Mouse (Mus musculus) MEL (cell line): Measurements from ENCODE around the gene Palm. TPM values are rescaled to one million over a fixed set of nuclear protein-coding genes. Genes with fewer than 3 reads are reported as not detected.

ENCODE experiments used
- DNase-seq: peaks from one replicate; pipeline ENCODE4 v3.0.0; 2011; ENCODE audit warnings: low read depth, low spot score
- H3K27ac ChIP-seq: 2 replicates; pipeline ENCODE4 v1.5.1; 2012; ENCODE audit warnings: low read depth, mild to moderate bottlenecking, control low read depth, low read length, moderate library complexity; ENCODE audit not compliant: control insufficient read depth
- H3K27me3 ChIP-seq, 2 experiments: fragments of 150-350 bp in 1 of 2; sonication (generic) in 1 of 2; 2 replicates each; pipeline ENCODE4 v1.6.1; 2012; ENCODE audit warnings: low read length in 2 of 2, mild to moderate bottlenecking in 2 of 2, improper control_type of control experiment in 1 of 2, moderate library complexity in 1 of 2; ENCODE audit not compliant: insufficient read depth in 2 of 2, control insufficient read depth in 1 of 2
- H3K36me3 ChIP-seq, 2 experiments: 2 replicates each; pipeline ENCODE4 v1.6.1; 2012 to 2014; ENCODE audit warnings: low read length in 2 of 2, improper control_type of control experiment in 1 of 2, inconsistent platforms in 1 of 2, mild to moderate bottlenecking in 1 of 2; ENCODE audit not compliant: insufficient read depth in 2 of 2, control insufficient read depth in 1 of 2
- H3K4me1 ChIP-seq, 2 experiments: fragments of 150-350 bp in 1 of 2; sonication (generic) in 1 of 2; 2 replicates each; pipeline ENCODE4 v1.6.1; 2012; ENCODE audit warnings: low read length in 2 of 2, improper control_type of control experiment in 1 of 2, mild to moderate bottlenecking in 1 of 2; ENCODE audit not compliant: insufficient read depth in 2 of 2, control insufficient read depth in 1 of 2
- H3K4me3 ChIP-seq, 2 experiments: fragments of 150-350 bp in 1 of 2; sonication (generic) in 1 of 2; 2 replicates each; pipeline ENCODE4 v1.5.1; 2012; ENCODE audit warnings: low read depth in 2 of 2, low read length in 2 of 2, mild to moderate bottlenecking in 2 of 2, moderate library complexity in 2 of 2, control low read depth in 1 of 2, improper control_type of control experiment in 1 of 2; ENCODE audit not compliant: control insufficient read depth in 1 of 2, insufficient read depth in 1 of 2
- H3K79me2 ChIP-seq: 2 replicates; pipeline ENCODE4 v1.6.1; 2012; ENCODE audit warnings: mild to moderate bottlenecking, low read length, moderate library complexity; ENCODE audit not compliant: control insufficient read depth, poor library complexity, insufficient read depth
- H3K9ac ChIP-seq: 2 replicates; pipeline ENCODE4 v1.6.1; 2012; ENCODE audit warnings: low read depth, mild to moderate bottlenecking, control low read depth, low read length, moderate library complexity; ENCODE audit not compliant: control insufficient read depth, poor library complexity, severe bottlenecking
- H3K9me3 ChIP-seq: fragments of 150-350 bp; sonication (generic); replicated peaks from 2 replicates; pipeline ENCODE4 v1.6.1; 2012; ENCODE audit warnings: mild to moderate bottlenecking, low read length, improper control_type of control experiment, moderate library complexity; ENCODE audit not compliant: insufficient read depth
- BHLHE40 ChIP-seq: IDR thresholded peaks from 2 replicates; pipeline ENCODE4 v1.6.1; 2012; ENCODE audit warnings: low read depth, mild to moderate bottlenecking, inconsistent platforms, low read length, improper control_type of control experiment, borderline replicate concordance
- CHD1 ChIP-seq: IDR thresholded peaks from 2 replicates; pipeline ENCODE4 v1.6.1; 2012; ENCODE audit warnings: low read depth, mild to moderate bottlenecking, inconsistent platforms, low read length, improper control_type of control experiment
- E2F4 ChIP-seq: IDR thresholded peaks from 2 replicates; pipeline ENCODE4 v1.6.1; 2011; ENCODE audit warnings: low read depth, low read length, improper control_type of control experiment, borderline replicate concordance
- ELF1 ChIP-seq: IDR thresholded peaks from 2 replicates; pipeline ENCODE4 v1.6.1; 2014; ENCODE audit warnings: low read depth, mild to moderate bottlenecking, inconsistent platforms, low read length, improper control_type of control experiment, moderate library complexity
- ETS1 ChIP-seq: IDR thresholded peaks from 2 replicates; pipeline ENCODE4 v1.6.1; 2012; ENCODE audit warnings: low read depth, mild to moderate bottlenecking, inconsistent platforms, low read length, improper control_type of control experiment, moderate library complexity
- GATA1 ChIP-seq: IDR thresholded peaks from 2 replicates; pipeline ENCODE4 v1.6.1; 2011; ENCODE audit warnings: low read depth, low read length, improper control_type of control experiment
- HCFC1 ChIP-seq: IDR thresholded peaks from 2 replicates; pipeline ENCODE4 v1.6.1; 2012; ENCODE audit warnings: low read depth, mild to moderate bottlenecking, inconsistent platforms, low read length, improper control_type of control experiment, moderate library complexity
- JUND ChIP-seq: IDR thresholded peaks from 2 replicates; pipeline ENCODE4 v1.6.1; 2011; ENCODE audit warnings: low read depth, mild to moderate bottlenecking, improper control_type of control experiment, low read length
- KAT2A ChIP-seq: conservative IDR thresholded peaks from 2 replicates; pipeline ENCODE4 v1.6.1; 2012; ENCODE audit warnings: low read depth, low read length, improper control_type of control experiment, inconsistent platforms
- MAFK ChIP-seq: IDR thresholded peaks from 2 replicates; pipeline ENCODE4 v1.6.1; 2011; ENCODE audit warnings: low read depth, mild to moderate bottlenecking, low read length, improper control_type of control experiment, borderline replicate concordance
- MAX ChIP-seq: IDR thresholded peaks from 2 replicates; pipeline ENCODE4 v1.6.1; 2011; ENCODE audit warnings: low read length, improper control_type of control experiment
- MEF2A ChIP-seq: IDR thresholded peaks from 2 replicates; pipeline ENCODE4 v1.6.1; 2014; ENCODE audit warnings: low read depth, mild to moderate bottlenecking, inconsistent platforms, low read length, improper control_type of control experiment; ENCODE audit not compliant: poor library complexity, insufficient replicate concordance, severe bottlenecking; ENCODE audit errors: extremely low read depth
- MXI1 ChIP-seq: IDR thresholded peaks from 2 replicates; pipeline ENCODE4 v1.6.1; 2011; ENCODE audit warnings: mild to moderate bottlenecking, low read depth, low read length, improper control_type of control experiment
- MYB ChIP-seq: IDR thresholded peaks from 2 replicates; pipeline ENCODE4 v1.6.1; 2011; ENCODE audit warnings: mild to moderate bottlenecking, low read depth, low read length, improper control_type of control experiment
- MYC ChIP-seq: IDR thresholded peaks from 2 replicates; pipeline ENCODE4 v1.6.1; 2011; ENCODE audit warnings: low read depth, mild to moderate bottlenecking, low read length, improper control_type of control experiment, moderate library complexity
- NELFE ChIP-seq: IDR thresholded peaks from 2 replicates; pipeline ENCODE4 v1.6.1; 2011; ENCODE audit warnings: low read depth, low read length, improper control_type of control experiment
- NRF1 ChIP-seq: IDR thresholded peaks from 2 replicates; pipeline ENCODE4 v1.6.1; 2014; ENCODE audit warnings: low read depth, mild to moderate bottlenecking, inconsistent platforms, low read length, improper control_type of control experiment, moderate library complexity; ENCODE audit not compliant: poor library complexity, insufficient read depth, severe bottlenecking
- POLR2A ChIP-seq, 2 experiments: IDR thresholded peaks; 2 replicates each; pipeline ENCODE4 v1.6.1; 2011 to 2012; ENCODE audit warnings: low read length in 2 of 2, mild to moderate bottlenecking in 2 of 2, control low read depth in 1 of 2, improper control_type of control experiment in 1 of 2, low read depth in 1 of 2, moderate library complexity in 1 of 2; ENCODE audit not compliant: control insufficient read depth in 1 of 2, insufficient read depth in 1 of 2, poor library complexity in 1 of 2
- POLR2AphosphoS2 ChIP-seq: IDR thresholded peaks from 2 replicates; pipeline ENCODE4 v1.6.1; 2011; ENCODE audit warnings: low read length, improper control_type of control experiment
- POLR2AphosphoS5 ChIP-seq: IDR thresholded peaks from 2 replicates; pipeline ENCODE4 v1.6.1; 2012; ENCODE audit warnings: low read depth, borderline replicate concordance, mild to moderate bottlenecking, inconsistent platforms, low read length, moderate library complexity, mixed read lengths
- RAD21 ChIP-seq: IDR thresholded peaks from 2 replicates; pipeline ENCODE4 v1.6.1; 2011; ENCODE audit warnings: mild to moderate bottlenecking, low read depth, low read length, improper control_type of control experiment
- SIN3A ChIP-seq: IDR thresholded peaks from 2 replicates; pipeline ENCODE4 v1.6.1; 2012; ENCODE audit warnings: low read length, improper control_type of control experiment, inconsistent platforms
- SMC3 ChIP-seq: IDR thresholded peaks from 2 replicates; pipeline ENCODE4 v1.6.1; 2011; ENCODE audit warnings: low read depth, low read length, improper control_type of control experiment
- TAL1 ChIP-seq: IDR thresholded peaks from 2 replicates; pipeline ENCODE4 v1.6.1; 2012; ENCODE audit warnings: mild to moderate bottlenecking, inconsistent platforms, low read length, moderate library complexity, mixed read lengths
- TBP ChIP-seq: IDR thresholded peaks from 2 replicates; pipeline ENCODE4 v1.8.0; 2011; ENCODE audit warnings: low read depth, low read length, improper control_type of control experiment
- UBTF ChIP-seq: IDR thresholded peaks from 2 replicates; pipeline ENCODE4 v1.6.1; 2012; ENCODE audit warnings: low read depth, mild to moderate bottlenecking, inconsistent platforms, low read length, improper control_type of control experiment, moderate library complexity, borderline replicate concordance; ENCODE audit not compliant: insufficient read depth
- ZC3H11A ChIP-seq: IDR thresholded peaks from 2 replicates; pipeline ENCODE4 v1.6.1; 2012; ENCODE audit warnings: low read depth, mild to moderate bottlenecking, inconsistent platforms, low read length, improper control_type of control experiment
- ZMIZ1 ChIP-seq: IDR thresholded peaks from 2 replicates; pipeline ENCODE4 v1.6.1; 2012; ENCODE audit warnings: low read depth, mild to moderate bottlenecking, inconsistent platforms, low read length, improper control_type of control experiment, moderate library complexity
- ZNF384 ChIP-seq: IDR thresholded peaks from 2 replicates; pipeline ENCODE4 v1.6.1; 2012; ENCODE audit warnings: low read depth, mild to moderate bottlenecking, inconsistent platforms, low read length, improper control_type of control experiment
- polyA plus RNA-seq, 2 experiments: library from polyadenylated mRNA; stranded (reverse) in 1 of 2; unstranded in 1 of 2; fragments of >175 nt in 1 of 2; fragments of >200 nt in 1 of 2; gene quantifications; 2 replicates each; pipeline versions ENCODE4 v1.2.1 to v1.2.4; 2012; ENCODE audit warnings: low replicate concordance in 2 of 2, low read depth in 1 of 2; ENCODE audit not compliant: insufficient read length in 2 of 2, insufficient read depth in 1 of 2, missing spikeins in 1 of 2
- total RNA-seq: library from RNA; depleted of rRNA; stranded (reverse); fragments of 300-350 nt; gene quantifications from 2 replicates; pipeline ENCODE4 v1.2.3, GENCODE M21; 2012

Palm gene
- total and polyA plus RNA-seq, 3 experiments, result 4.8 to 15.5 TPM; not detected in 1

GRCm38 (mm10) chr10:79846553-79846952 is 53.2 kb downstream of the Palm start:
- Histone ChIP-seq H3K4me3 (no peak overlapping the region), H3K9me3 (no peaks in the 10 kb centered on the region), H3K4me1 (peaks cover 3 to 13% of the 10 kb centered on the region in 2 experiments; a peak in 3 of 4 replicates), H3K9ac (no peak overlapping the region), H3K27me3 (no peaks in the 10 kb centered on the region), H3K79me2 (no peaks in the 10 kb centered on the region), H3K36me3 (peaks cover 0 to 5% of the 10 kb centered on the region in 2 experiments; a peak in 1 of 4 replicates), H3K27ac (no peak overlapping the region)
- DNase-seq, result no peak
- TF ChIP-seq NRF1, result no peak
- no peak for TF ChIP-seq ZMIZ1
- TF ChIP-seq E2F4, result no peak
- no peak for TF ChIP-seq MEF2A
- TF ChIP-seq MAFK, result no peak
- TF ChIP-seq ETS1, result no peak
- no peak for TF ChIP-seq UBTF
- no peak for TF ChIP-seq MYC
- TF ChIP-seq POLR2A (IDR thresholded peaks at IDR 0.05; ENCODE audit: control insufficient read depth in 1 of 2, insufficient read depth in 1 of 2, low read depth in 1 of 2, low read length in 2 of 2, poor library complexity in 1 of 2), result no peak
- no peak for TF ChIP-seq ZNF384
- no peak for TF ChIP-seq GATA1
- no peak for TF ChIP-seq BHLHE40
- no peak for TF ChIP-seq TBP
- TF ChIP-seq RAD21, result no peak

GRCm38 (mm10) chr10:79849941-79850628 is 56.7 kb downstream of the Palm start:
- peaks cover 23% of the 10 kb centered on the region for H3K79me2 ChIP-seq
- H3K27ac ChIP-seq, result 0 out of 2 replicates have a peak overlapping the region, but pooled peaks have one; percentile 4
- peaks cover 3 to 25% of the 10 kb centered on the region in 2 experiments for H3K4me1 ChIP-seq
- no peaks in the 10 kb centered on the region for H3K27me3 ChIP-seq
- peak overlapping the region; percentile 7; the same call in 1 of the 2 replicates for H3K9ac ChIP-seq
- H3K9me3 ChIP-seq, result no peaks in the 10 kb centered on the region
- H3K4me3 ChIP-seq, result no peak overlapping the region
- peaks cover 0 to 13% of the 10 kb centered on the region in 2 experiments; a peak in 1 of 4 replicates for H3K36me3 ChIP-seq
- peak; percentile 64 for DNase-seq
- TF ChIP-seq ZC3H11A, result no peak
- TF ChIP-seq HCFC1, result 0 out of 2 replicates have a peak, but pooled peaks have one; percentile 28
- TF ChIP-seq MXI1, result no peak
- TF ChIP-seq POLR2AphosphoS5, result no peak
- no peak for TF ChIP-seq SMC3
- no peak for TF ChIP-seq NRF1
- TF ChIP-seq TAL1, result peak; percentile 29; the same call in 1 of the 2 replicates
- TF ChIP-seq KAT2A, result no peak
- TF ChIP-seq E2F4, result no peak
- TF ChIP-seq RAD21, result no peak
- no peak for TF ChIP-seq MYB
- TF ChIP-seq POLR2AphosphoS2, result no peak
- no peak for TF ChIP-seq GATA1
- TF ChIP-seq CHD1, result no peak
- peak; percentile 38; the same call in 1 of the 2 replicates for TF ChIP-seq NELFE
- TF ChIP-seq SIN3A, result no peak; the same call in 1 of the 2 replicates
- TF ChIP-seq ETS1, result no peak
- TF ChIP-seq MYC, result peak; percentile 54; the same call in 1 of the 2 replicates
- TF ChIP-seq MAX, result no peak
- peak; percentile 57; the same call in 1 of the 2 replicates for TF ChIP-seq ZNF384
- TF ChIP-seq JUND, result no peak
- no peak for TF ChIP-seq MAFK
- 0 out of 2 replicates have a peak, but pooled peaks have one; percentile 31 for TF ChIP-seq ELF1
